Mouse (Mus musculus) kidney, adult 2 months (tissue): ENCODE measurements around the gene Cenpo.

Experiments used
- CTCF ChIP-seq: fragments of 200-500 bp; conservative IDR thresholded peaks from 2 replicates; pipeline ENCODE4 v1.5.1; 2011; ENCODE audit warnings: low read depth, mild to moderate bottlenecking, control low read depth, low read length, moderate library complexity, mixed read lengths; ENCODE audit not compliant: insufficient read depth, insufficient read length
- POLR2A ChIP-seq: fragments of 200-500 bp; IDR thresholded peaks from one replicate; pipeline ENCODE4 v1.6.1; 2011; ENCODE audit warnings: low read depth, low read length, control low read depth

GRCm38 (mm10) chr12:4173108-4173790 lies 60.8 kb downstream of the Cenpo start:
- TF ChIP-seq CTCF, result no peak
- no peak for TF ChIP-seq POLR2A
